8 mouse cellular contexts compared by ENCODE assay signal in genomic region chr2:3113866-3114265, GRCm38 (mm10). TPM values are rescaled to one million over a fixed set of nuclear protein-coding genes. Genes with fewer than 3 reads are reported as not detected.
DNase-seq lines count a peak whose midpoint lies in the region; ATAC-seq and TF ChIP-seq lines count a peak whose summit lies in the region.

Fam171a1 (plus strand) TSS chr2:3114224.

- H3K27me3 ChIP-seq in kidney, embryonic 14.5 days (ENCODE audit: control insufficient read depth, insufficient read depth, low read length), result no peaks in the 10 kb centered on the region
- H3K27me3 ChIP-seq in heart, embryonic 15.5 days, result no peaks in the 10 kb centered on the region
- no peaks in the 10 kb centered on the region for H3K27me3 ChIP-seq in stomach, postnatal 0 days (ENCODE audit: control insufficient read depth, insufficient read depth, low read length)

- H3K9ac ChIP-seq in kidney, embryonic 14.5 days (ENCODE audit: low read depth, low read length), result 0 out of 2 replicates have a peak within 1 kb of the TSS, but pooled peaks have one; percentile 1
- no peak within 1 kb of the TSS for H3K9ac ChIP-seq in heart, embryonic 15.5 days
- no peak within 1 kb of the TSS for H3K9ac ChIP-seq in stomach, postnatal 0 days (ENCODE audit: low read length)

- no peak within 1 kb of the TSS; the same call in 1 of the 2 replicates for H3K4me3 ChIP-seq in kidney, embryonic 14.5 days (ENCODE audit: low read length)
- peak within 1 kb of the TSS; percentile 4; the same call in 1 of the 2 replicates for H3K4me3 ChIP-seq in brown adipose tissue, adult 24 weeks (ENCODE audit: insufficient read depth, low read depth, low read length)
- H3K4me3 ChIP-seq in heart, embryonic 15.5 days, result no peak within 1 kb of the TSS
- no peak within 1 kb of the TSS for H3K4me3 ChIP-seq in stomach, postnatal 0 days (ENCODE audit: low read depth, low read length)

- intact Hi-C loops in left cerebral cortex, postnatal 25 days (cut with DNase I), result loop anchor here (10.0 kb wide), 1 partner anchor 301 kb away; no protein-coding TSS in a partner anchor

- 73% methylated on average over 4 of the region's 4 CpGs for WGBS in kidney, embryonic 14.5 days
- 62% methylated on average over 4 of the region's 4 CpGs for WGBS in heart, embryonic 15.5 days
- 29% methylated on average over 4 of the region's 4 CpGs for WGBS in stomach, postnatal 0 days

- H3K4me2 ChIP-seq in kidney, embryonic 14.5 days (replicated peaks; ENCODE audit: low read depth, low read length), result no peak within 1 kb of the TSS
- no peak within 1 kb of the TSS for H3K4me2 ChIP-seq in heart, embryonic 15.5 days
- no peak within 1 kb of the TSS for H3K4me2 ChIP-seq in stomach, postnatal 0 days (replicated peaks; ENCODE audit: low read depth)

- TF ChIP-seq CTCF in stomach, postnatal 0 days (IDR thresholded peaks at IDR 0.05; ENCODE audit: low read depth), result no peak

- no peaks in the 10 kb centered on the region for H3K4me1 ChIP-seq in kidney, embryonic 14.5 days (ENCODE audit: control insufficient read depth, insufficient read depth, low read length)
- H3K4me1 ChIP-seq in brown adipose tissue, adult 24 weeks (ENCODE audit: control insufficient read depth, insufficient read depth, insufficient read length, low read length), result peaks cover 5% of the 10 kb centered on the region; the same call in 1 of the 2 replicates
- no peaks in the 10 kb centered on the region; the same call in 1 of the 2 replicates for H3K4me1 ChIP-seq in heart, embryonic 15.5 days (replicated peaks)
- no peaks in the 10 kb centered on the region for H3K4me1 ChIP-seq in stomach, postnatal 0 days (replicated peaks; ENCODE audit: control insufficient read depth, insufficient read depth)

- ATAC-seq in kidney, embryonic 14.5 days (ENCODE audit: low FRiP score, low TSS enrichment), result no peak
- no peak for ATAC-seq in heart, embryonic 15.5 days (replicated peaks; ENCODE audit: insufficient number of reproducible peaks, insufficient read depth, low FRiP score, low read depth)
- ATAC-seq in stomach, postnatal 0 days (ENCODE audit: low FRiP score, low TSS enrichment), result no peak
- no peak for ATAC-seq in megakaryocyte-erythroid progenitor cell, adult 5-6 weeks (replicated peaks; ENCODE audit: low FRiP score, low TSS enrichment, poor library complexity, severe bottlenecking)

- no peak for DNase-seq in kidney, postnatal 4 days
- DNase-seq in left cerebral cortex, postnatal 25 days (ENCODE audit: low spot score in 2 of 2), result no peak
- DNase-seq in stomach, postnatal 0 days (ENCODE audit: low spot score), result no peak
- DNase-seq in embryo, embryonic 11 days, result no peak

- H3K27ac ChIP-seq in kidney, embryonic 14.5 days (ENCODE audit: low read depth, low read length), result peak within 1 kb of the TSS; percentile 12; the same call in 1 of the 2 replicates
- H3K27ac ChIP-seq in brown adipose tissue, adult 24 weeks (replicated peaks; ENCODE audit: low read depth, low read length), result peak within 1 kb of the TSS; percentile 70
- H3K27ac ChIP-seq in heart, embryonic 15.5 days, result peak within 1 kb of the TSS; percentile 28; the same call in 1 of the 2 replicates
- H3K27ac ChIP-seq in stomach, postnatal 0 days (replicated peaks), result 0 out of 2 replicates have a peak within 1 kb of the TSS, but pooled peaks have one; percentile 4

- no peaks in the 10 kb centered on the region for H3K9me3 ChIP-seq in kidney, embryonic 14.5 days (ENCODE audit: control insufficient read depth, low read length)
- no peaks in the 10 kb centered on the region for H3K9me3 ChIP-seq in heart, embryonic 15.5 days (replicated peaks)
- no peaks in the 10 kb centered on the region for H3K9me3 ChIP-seq in stomach, postnatal 0 days (ENCODE audit: control insufficient read depth, low read length)

- no peak for TF ChIP-seq EP300 in stomach, postnatal 0 days (optimal IDR thresholded peaks at IDR 0.05)

- H3K36me3 ChIP-seq in kidney, embryonic 14.5 days (ENCODE audit: control insufficient read depth, insufficient read depth, low read length), result no peaks in the 10 kb centered on the region
- H3K36me3 ChIP-seq in heart, embryonic 15.5 days, result no peaks in the 10 kb centered on the region
- H3K36me3 ChIP-seq in stomach, postnatal 0 days (ENCODE audit: control insufficient read depth, insufficient read depth, low read length), result no peaks in the 10 kb centered on the region

RNA-seq across cellular contexts. Expression of gene Fam171a1, which starts in this region (rescaled TPM):
- 24.3 and 55.7 TPM in 2 replicates for polyA plus RNA-seq in kidney, embryonic 14.5 days (2014; fragmentation: Nextera tagmentation; extraction: Ambion mirVana)
- polyA plus RNA-seq in brown adipose tissue, adult 24 weeks (2012; ENCODE audit: insufficient read depth, insufficient read length, missing spikeins), result 5.2 and 10.0 TPM in 2 replicates
- 21.8 and 27.0 TPM in 2 replicates for polyA plus RNA-seq in heart, embryonic 15.5 days (2015; fragmentation: Nextera tagmentation; extraction: Ambion mirVana)
- 10 to 100 TPM; 71.0 to 74.3 TPM for total RNA-seq in left cerebral cortex, postnatal 25 days (2021)
- 9.7 and 10.4 TPM in 2 replicates for polyA plus RNA-seq in stomach, postnatal 0 days (2015; fragmentation: Nextera tagmentation; extraction: Ambion mirVana)
- total RNA-seq in megakaryocyte-erythroid progenitor cell, adult 5-6 weeks (2014; fragmentation: Nextera tagmentation), result 0.61 and 2.1 TPM in 2 replicates
- total RNA-seq in megakaryocyte-erythroid progenitor cell, adult 5-6 weeks (2017), result 4.3 and 5.4 TPM in 2 replicates

Comparison
In these comparisons a context has a peak if more than half of its experiments do, and no peak if none do; other contexts are left out.
1. RNA of gene Fam171a1 (total RNA-seq): 71.0 to 74.3 TPM in left cerebral cortex, postnatal 25 days; 0.61 to 5.4 TPM in megakaryocyte-erythroid progenitor cell, adult 5-6 weeks; every median in the first group is over 10 times any median in the second.
2. H3K27ac ChIP-seq: peak in every context shown above with its lines; median percentile 70 in brown adipose tissue, adult 24 weeks; 28 in heart, embryonic 15.5 days; 12 in kidney, embryonic 14.5 days; 4 in stomach, postnatal 0 days.